Mouse (Mus musculus) kidney, adult 2 months (tissue): ENCODE data around the gene Lrba.

Experiments
- CTCF ChIP-seq: fragments of 200-500 bp; conservative IDR thresholded peaks from 2 replicates; pipeline ENCODE4 v1.5.1; 2011; ENCODE audit warnings: low read depth, mild to moderate bottlenecking, control low read depth, low read length, moderate library complexity, mixed read lengths; ENCODE audit not compliant: insufficient read depth, insufficient read length
- POLR2A ChIP-seq: fragments of 200-500 bp; IDR thresholded peaks from one replicate; pipeline ENCODE4 v1.6.1; 2011; ENCODE audit warnings: low read depth, low read length, control low read depth

GRCm38 (mm10) chr3:86343261-86343660 lies 118.8 kb downstream of the Lrba start:
- TF ChIP-seq CTCF (no peak), POLR2A (no peak)
